Mouse (Mus musculus): ENCODE results near the gene Galk1.

DNA sequence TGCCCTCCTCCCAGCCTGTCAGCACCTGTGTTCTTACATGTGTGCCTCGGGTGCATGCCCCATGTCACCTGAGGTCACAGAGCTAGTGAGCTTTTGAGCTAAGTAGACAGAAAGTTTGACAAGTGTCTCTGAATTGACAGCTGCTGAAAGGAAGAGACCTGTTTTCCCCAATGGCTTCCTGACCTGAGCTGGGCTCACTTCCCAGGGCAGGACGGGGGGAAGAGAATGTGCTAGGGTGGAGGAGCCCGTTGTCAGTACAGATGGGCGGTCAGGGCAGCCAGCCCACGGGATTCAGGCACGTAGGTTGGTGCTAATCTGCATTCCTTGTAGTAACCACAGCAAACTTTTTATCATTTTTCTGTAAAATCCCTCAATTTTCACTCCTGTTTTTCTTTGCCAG, 28.1 kb upstream of the Galk1 start:
- TF ChIP-seq CTCF (IDR thresholded peaks at IDR 0.05; ENCODE audit: borderline replicate concordance, insufficient read depth, low read length) (no peak), POLR2A (IDR thresholded peaks at IDR 0.05; ENCODE audit: low read depth, low read length) (no peak)
